Mouse (Mus musculus) bone marrow macrophage, adult 2 months (primary cell): Measurements from ENCODE around the gene Kntc1.

ENCODE experiments used
- CTCF ChIP-seq: IDR thresholded peaks from 2 replicates; pipeline ENCODE4 v1.5.1; 2012; ENCODE audit warnings: low read depth, mild to moderate bottlenecking, low read length, moderate library complexity
- POLR2A ChIP-seq: IDR thresholded peaks from 2 replicates; pipeline ENCODE4 v1.6.1; 2012; ENCODE audit warnings: mild to moderate bottlenecking, low read depth, low read length, borderline replicate concordance

GRCm38 (mm10) chr5:123793081-123793480, 43.6 kb downstream of the Kntc1 start:
- TF ChIP-seq CTCF (no peak), POLR2A (no peak)
